Mouse (Mus musculus) telencephalon, adult 2 months (tissue): ENCODE measurements around the gene Hpse2.

Experiments
- DNase-seq: peaks from one replicate; pipeline ENCODE4 v3.0.0-alpha.2; 2011; ENCODE audit warnings: low read depth, low spot score

Hpse2 gene

GRCm38 (mm10) chr19:42779531-42780155 is 608.5 kb downstream of the Hpse2 start, which contains the start of gene Hps1:
TSS of gene Hps1 (minus strand) at chr19:42779978.
- DNase-seq: peak; percentile 94

- DNase-seq: no peak
These were observed 610.4 kb downstream of the Hpse2 start for GRCm38 (mm10) chr19:42777801-42778200.

- no peak for DNase-seq
These were observed 611.3 kb downstream of the Hpse2 start for GRCm38 (mm10) chr19:42776813-42777212.

- DNase-seq: no peak
These were observed 617.8 kb downstream of the Hpse2 start for GRCm38 (mm10) chr19:42770141-42770872.

- DNase-seq: no peak
These were observed 618.5 kb downstream of the Hpse2 start for GRCm38 (mm10) chr19:42769648-42770047.

GRCm38 (mm10) chr19:42767361-42767760 is 620.8 kb downstream of the Hpse2 start:
- no peak for DNase-seq

GRCm38 (mm10) chr19:42764398-42764797 is 623.8 kb downstream of the Hpse2 start:
- no peak for DNase-seq

- DNase-seq: no peak
These were observed 631.5 kb downstream of the Hpse2 start for GRCm38 (mm10) chr19:42756671-42757070.

GRCm38 (mm10) chr19:42755148-42755870 is 632.8 kb downstream of the Hpse2 start:
- DNase-seq: no peak

- no peak for DNase-seq
These were observed 634.8 kb downstream of the Hpse2 start for GRCm38 (mm10) chr19:42753141-42753917.

GRCm38 (mm10) chr19:42752363-42752931 is 635.7 kb downstream of the Hpse2 start, which contains the start of gene Pyroxd2:
TSS of gene Pyroxd2 (minus strand) at chr19:42752775.
- no peak for DNase-seq

GRCm38 (mm10) chr19:42750196-42750595 is 638.0 kb downstream of the Hpse2 start:
- no peak for DNase-seq

- no peak for DNase-seq
These were observed 641.5 kb downstream of the Hpse2 start for GRCm38 (mm10) chr19:42746702-42747101.

GRCm38 (mm10) chr19:42745869-42746224 is 642.3 kb downstream of the Hpse2 start:
- no peak for DNase-seq

- DNase-seq: no peak
These were observed 642.9 kb downstream of the Hpse2 start for GRCm38 (mm10) chr19:42745084-42745868.

GRCm38 (mm10) chr19:42744162-42744586 is 644.0 kb downstream of the Hpse2 start:
- no peak for DNase-seq

- no peak for DNase-seq
These were observed 644.9 kb downstream of the Hpse2 start for GRCm38 (mm10) chr19:42743261-42743660.

GRCm38 (mm10) chr19:42741884-42742283 is 646.3 kb downstream of the Hpse2 start:
- peak; percentile 53 for DNase-seq

GRCm38 (mm10) chr19:42740163-42740899 is 647.8 kb downstream of the Hpse2 start:
- no peak for DNase-seq

GRCm38 (mm10) chr19:42739734-42740133 is 648.4 kb downstream of the Hpse2 start:
- DNase-seq: no peak
